Mouse (Mus musculus) frontal cortex, postnatal 10 days (tissue): Measurements from ENCODE around the gene S100a7a.
A peak's percentile ranks its signal among the peaks of the same experiment; 100 is the strongest.

Experiments used
- DNase-seq, 2 experiments: peaks; one replicate each; pipeline ENCODE4 v3.0.0; 2022; ENCODE audit warnings: low spot score in 2 of 2, mixed read lengths in 1 of 2

Gene S100a7a

DNA sequence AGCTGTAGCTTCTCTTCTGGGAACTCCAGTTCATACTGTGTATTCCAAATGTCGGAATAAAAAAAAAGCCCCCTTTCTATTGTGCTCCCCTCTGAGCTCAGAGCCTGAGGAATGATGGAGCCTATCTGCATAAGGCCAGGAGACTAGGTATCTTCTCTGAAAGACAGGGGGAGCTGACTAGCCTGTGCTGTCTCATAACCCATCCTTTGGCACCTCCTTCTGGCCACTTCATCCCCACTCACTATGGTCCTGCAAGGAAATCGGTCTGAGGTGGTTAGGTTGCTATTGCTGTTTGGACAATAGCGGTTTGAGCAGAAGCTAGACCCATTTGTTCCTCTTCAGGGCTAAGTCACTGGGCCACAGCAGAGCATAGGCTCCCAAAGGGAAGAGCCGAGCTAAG lies 26.0 kb upstream of the S100a7a start:
- DNase-seq: no peak

DNA sequence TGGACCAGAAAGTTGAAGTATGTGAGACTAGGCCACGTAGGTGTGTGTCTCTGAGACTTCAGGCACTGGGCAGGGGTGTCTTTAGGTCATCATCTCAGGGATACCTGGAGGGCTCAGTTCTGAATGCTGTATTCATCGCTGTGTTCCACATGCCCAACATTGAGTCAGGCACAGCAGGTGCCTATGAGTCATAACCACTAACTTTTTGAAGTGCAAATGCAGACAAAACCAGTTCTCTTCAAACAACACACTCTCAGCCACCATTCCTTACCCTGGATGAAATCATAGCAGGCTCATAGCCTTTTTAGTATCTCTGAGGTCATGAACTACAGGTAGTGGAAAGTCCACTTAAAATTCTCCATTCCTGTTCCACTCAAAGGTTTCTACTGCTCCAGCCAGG lies 24.5 kb upstream of the S100a7a start:
- no peak for DNase-seq

DNA sequence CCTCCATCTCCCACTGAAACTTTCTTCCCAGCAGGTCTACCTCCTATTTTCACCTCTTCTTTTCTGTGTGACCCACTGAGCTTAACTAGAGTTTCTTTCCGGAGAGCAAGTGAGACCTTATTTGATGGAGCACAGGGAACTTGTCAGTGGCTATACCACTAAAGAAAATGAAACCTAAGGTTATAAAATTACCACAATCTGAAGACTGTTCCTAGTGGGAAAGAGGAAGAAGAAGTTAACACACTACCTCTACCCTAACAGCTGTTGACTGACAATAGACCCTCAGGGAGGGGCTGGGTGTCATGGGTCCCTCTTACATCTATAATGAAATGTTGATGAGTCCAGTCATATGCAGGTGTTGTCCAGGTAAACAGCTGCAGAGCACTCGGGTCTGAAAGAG lies 21.8 kb upstream of the S100a7a start:
- DNase-seq: no peak

- no peak for DNase-seq
These were observed 15.1 kb upstream of the S100a7a start for GRCm38 (mm10) chr3:90638511-90639275.

DNA sequence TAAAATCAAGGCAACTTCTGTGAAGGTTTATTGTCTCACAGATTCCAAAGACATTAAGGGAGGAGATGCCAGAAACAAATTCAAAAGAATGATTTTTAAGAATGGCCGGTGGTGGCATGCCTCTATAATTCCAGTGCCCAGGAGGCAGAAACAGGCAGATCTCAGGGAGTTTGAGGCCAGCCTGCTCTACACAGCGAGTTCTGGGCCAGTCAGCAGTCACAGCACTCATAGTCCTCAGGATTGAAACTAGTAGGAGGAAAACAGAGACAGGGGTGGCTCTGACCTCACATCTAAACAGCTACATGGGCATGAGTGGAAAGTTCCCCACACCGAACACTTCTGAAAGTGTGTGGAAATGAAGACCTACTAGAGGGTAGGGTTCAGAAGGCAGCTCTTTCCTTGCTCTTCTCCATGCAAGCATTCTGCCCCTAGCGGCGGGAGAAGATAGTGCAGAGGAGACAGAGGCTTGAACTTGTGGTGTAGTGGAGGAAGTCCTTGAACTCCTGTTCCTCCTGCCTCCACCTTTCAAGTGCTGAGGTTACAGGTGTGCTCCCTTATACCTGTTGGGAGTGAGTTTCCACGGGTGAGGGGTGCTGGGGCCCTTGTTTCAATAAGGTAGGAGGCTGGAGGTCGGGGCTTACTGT lies 14.2 kb upstream of the S100a7a start:
- DNase-seq: no peak

GRCm38 (mm10) chr3:90640981-90641380 lies 12.8 kb upstream of the S100a7a start:
- DNase-seq: no peak

DNA sequence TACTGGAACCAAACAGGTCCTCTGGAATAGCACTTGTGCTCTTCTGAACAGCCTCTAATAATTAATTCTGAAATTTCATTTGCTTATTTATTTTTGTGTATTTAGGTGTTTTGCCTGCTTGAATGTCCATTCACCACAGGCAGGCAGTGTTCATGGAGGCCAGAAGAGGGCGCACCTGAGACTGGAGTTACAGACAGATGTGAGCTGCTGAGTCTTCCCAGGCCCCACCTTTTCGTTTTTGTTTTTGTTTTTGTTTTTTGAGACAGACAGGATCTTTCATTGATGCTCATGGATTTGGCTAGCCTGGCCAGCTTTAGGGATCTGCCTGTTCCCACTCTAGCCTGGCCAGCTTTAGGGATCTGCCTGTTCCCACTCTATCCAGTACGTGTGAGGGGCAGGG lies 9.6 kb upstream of the S100a7a start:
- no peak for DNase-seq

DNA sequence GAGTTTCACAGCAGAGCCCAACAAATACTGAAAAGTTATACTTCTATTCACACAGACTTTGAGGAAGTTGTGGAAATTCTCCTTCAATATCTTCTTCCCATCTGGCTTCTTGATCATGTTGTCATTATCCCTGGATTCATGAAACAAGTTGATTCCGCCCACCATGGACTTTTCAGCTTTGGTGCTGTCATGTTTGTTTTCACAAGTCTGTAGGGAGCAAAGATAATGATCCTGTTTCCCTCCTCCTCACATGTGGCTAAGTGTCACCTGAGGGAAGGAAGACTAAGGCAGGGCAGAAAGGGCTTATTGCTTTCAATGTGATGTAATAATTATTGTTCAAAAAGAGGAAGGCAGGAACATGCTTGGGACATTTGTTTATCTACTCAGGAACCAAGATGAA lies 6.5 kb upstream of the S100a7a start:
- DNase-seq: no peak

- no peak for DNase-seq
These were observed 4.8 kb upstream of the S100a7a start for GRCm38 (mm10) chr3:90648981-90649380.

DNA sequence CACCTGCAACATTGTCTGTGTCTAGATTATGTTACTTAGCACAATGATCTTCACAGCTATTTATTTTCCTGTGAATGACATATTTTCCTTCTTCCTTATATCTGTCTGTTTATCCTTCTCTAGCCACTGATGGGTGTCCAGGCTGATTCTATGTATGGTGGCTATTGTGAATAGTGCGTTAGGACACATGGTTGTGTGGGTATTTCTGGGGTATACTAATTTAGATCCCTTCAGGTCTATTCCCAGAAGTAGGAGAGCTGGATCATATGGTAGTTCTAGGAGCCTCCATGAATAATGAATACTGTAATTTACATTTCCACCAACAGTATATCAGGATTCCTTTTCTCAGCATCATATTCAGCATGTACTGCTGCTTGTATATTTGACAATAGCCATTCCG lies 4.0 kb upstream of the S100a7a start:
- no peak for DNase-seq

GRCm38 (mm10) chr3:90652878-90653508 lies 824 bp upstream of the S100a7a start:
- peak; percentile 43 to 75 for DNase-seq

DNA sequence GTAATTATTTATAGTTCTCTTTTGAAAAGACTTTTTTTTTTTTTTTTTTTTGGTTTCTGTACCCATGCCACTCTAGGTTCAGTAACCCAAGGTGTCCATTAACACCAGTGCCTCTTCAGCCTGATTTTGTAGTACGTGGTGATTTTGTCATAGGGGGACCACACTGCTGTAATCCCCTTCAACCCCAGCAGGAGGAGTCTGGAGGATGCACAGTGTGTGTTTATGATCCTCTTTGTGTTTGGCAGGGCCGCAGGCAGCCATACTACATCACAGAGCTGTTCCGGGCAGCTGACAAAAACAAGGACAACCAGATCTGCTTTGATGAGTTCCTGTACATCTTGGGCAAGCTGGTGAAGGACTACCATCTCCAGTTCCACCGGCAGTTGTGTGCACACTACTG lies 3.6 kb downstream of the S100a7a start:
- DNase-seq: no peak

GRCm38 (mm10) chr3:90659364-90660044 lies 5.7 kb downstream of the S100a7a start:
- DNase-seq: no peak

DNA sequence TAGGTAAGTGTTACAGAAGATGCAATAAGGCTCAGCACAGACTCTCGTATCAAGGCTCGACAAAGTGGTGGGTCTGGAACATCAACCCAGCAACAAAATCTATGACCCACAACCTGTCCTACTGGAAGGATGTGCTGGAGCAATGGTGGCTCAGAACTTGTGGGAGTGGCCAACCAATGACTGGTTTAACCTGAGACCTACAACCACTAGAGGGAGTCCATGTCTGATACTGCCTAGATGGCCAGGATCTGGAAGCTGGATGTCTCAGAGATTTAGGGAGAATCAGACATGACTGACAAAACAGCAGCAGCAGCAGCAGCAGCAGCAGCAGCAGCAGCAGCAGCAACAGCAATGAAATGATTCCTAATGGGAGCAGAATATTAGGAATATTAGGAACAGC lies 10.4 kb downstream of the S100a7a start:
- DNase-seq: no peak

- no peak for DNase-seq
These were observed 15.0 kb downstream of the S100a7a start, which contains the start of gene S100a8 for GRCm38 (mm10) chr3:90668846-90669245. Gene S100a8 (plus strand): TSS chr3:90668978.

- DNase-seq: no peak
These were observed 24.8 kb downstream of the S100a7a start for GRCm38 (mm10) chr3:90678656-90679055.

DNA sequence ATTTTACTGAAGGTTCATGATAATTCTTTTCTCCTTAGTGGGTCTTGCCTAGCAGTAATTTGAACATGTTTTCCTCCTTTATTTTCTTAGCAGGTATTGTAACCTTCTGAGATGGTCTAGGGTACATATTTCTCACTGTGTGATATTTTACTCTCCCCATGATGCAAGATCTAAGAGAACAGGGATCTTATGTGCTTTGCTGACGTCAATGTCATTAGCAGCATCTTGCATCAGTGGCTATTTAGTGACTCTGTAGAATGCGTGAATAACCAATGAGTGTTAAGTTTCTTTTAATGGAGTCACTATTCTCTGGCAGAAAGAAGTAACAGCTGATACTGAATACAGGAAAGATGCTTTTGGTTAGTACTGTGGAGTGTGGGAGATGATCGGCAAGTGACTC lies 30.1 kb downstream of the S100a7a start:
- DNase-seq: no peak

DNA sequence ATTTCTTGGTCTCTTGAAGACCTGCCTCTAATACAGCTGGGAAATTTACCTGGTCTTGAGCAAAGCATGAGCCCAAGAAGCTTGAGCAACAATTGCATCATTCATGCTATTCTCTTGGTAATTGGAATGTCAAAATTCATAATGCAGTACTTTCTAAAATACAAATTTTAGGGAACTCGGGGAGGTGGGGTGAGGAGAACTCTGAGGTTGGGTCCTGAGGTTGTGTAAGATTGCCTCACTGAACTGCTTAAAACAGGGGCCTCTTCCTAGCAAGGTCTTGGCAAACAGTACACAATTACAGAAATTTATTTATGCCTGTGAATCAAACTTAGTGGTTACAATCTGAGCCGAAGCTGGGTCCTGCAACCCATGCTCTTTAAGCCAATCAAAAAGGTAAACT lies 33.0 kb downstream of the S100a7a start:
- DNase-seq: no peak

DNA sequence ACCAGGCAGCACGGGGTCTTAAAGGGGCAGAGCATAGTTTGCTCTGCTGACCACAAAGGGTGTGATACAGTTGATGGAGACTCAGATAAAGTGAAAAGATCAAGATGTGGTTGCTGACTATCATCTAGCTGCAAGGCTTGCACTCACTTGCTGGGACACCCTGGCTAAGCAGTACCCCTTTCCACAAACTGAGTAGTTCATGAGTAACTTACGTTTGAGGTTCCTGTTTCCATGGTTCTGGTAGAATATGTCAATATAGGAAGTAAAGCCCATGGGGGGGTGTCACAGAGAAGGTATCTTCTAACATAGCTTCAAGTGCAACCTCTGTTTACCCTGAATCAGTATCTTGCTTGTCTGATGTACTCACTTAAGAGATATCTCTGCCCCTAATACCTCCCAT lies 39.7 kb downstream of the S100a7a start:
- no peak for DNase-seq

DNA sequence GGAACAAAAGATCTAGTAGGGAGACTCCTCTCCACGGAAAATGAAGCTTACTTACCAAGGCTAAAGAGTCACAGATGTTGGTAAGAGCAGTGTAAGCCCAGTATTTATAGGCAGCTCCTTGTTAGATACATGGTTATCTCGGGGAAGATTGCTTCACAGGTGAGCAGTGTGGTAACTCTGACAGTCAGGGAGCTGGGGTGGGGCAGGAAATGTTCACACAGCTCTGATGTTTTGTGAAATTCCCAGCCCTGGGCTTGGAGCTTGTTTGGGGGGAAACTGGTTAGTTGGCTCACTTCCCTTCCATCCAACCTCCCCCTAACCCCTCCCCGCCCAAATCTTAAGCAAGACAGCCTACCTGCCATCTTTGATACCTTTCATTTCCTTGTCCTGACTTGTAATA lies 41.8 kb downstream of the S100a7a start, which contains the start of gene S100a9:
Gene S100a9, minus strand, starts transcription at position 109 of the 400 bp plus-strand sequence.
- DNase-seq: no peak

GRCm38 (mm10) chr3:90702244-90702643 lies 48.4 kb downstream of the S100a7a start:
- DNase-seq: no peak
